Mouse (Mus musculus): ENCODE results near the gene Ubox5.

GRCm38 (mm10) chr2:130598399-130598798 lies 31.4 kb downstream of the Ubox5 start:
- no peak for TF ChIP-seq GATA1 (IDR thresholded peaks at IDR 0.05; ENCODE audit: borderline replicate concordance, low read length)
- TF ChIP-seq FLI1 (IDR thresholded peaks at IDR 0.05; ENCODE audit: low read length) = no peak

All from megakaryocyte, embryonic 14.5 days (primary cell).